Mouse (Mus musculus): ENCODE measurements at regions not wholly inside any gene's neighbourhood (a gene's known extent, or its start where the extent isn't known, plus 50 kb on each side); places are given as distances from the start of the nearest gene placed in this dataset.

GRCm38 (mm10) chr2:46054902-46055301 is 937.7 kb upstream of the Zeb2 start:
- TF ChIP-seq CTCF (IDR thresholded peaks at IDR 0.05; ENCODE audit: extremely low read depth, insufficient read depth, insufficient read length, insufficient replicate concordance) (no peak), POLR2A (IDR thresholded peaks at IDR 0.05; ENCODE audit: low read depth, low read length) (no peak)
